Mouse (Mus musculus) testis, adult 2 months (tissue): ENCODE results near the gene Timm13.

Experiments
- CTCF ChIP-seq: fragments of 200-500 bp; IDR thresholded peaks from 2 replicates; pipeline ENCODE4 v1.5.1; 2012; ENCODE audit warnings: low read depth, mild to moderate bottlenecking, inconsistent platforms, low read length, moderate library complexity; ENCODE audit not compliant: control insufficient read depth, insufficient read depth, insufficient replicate concordance
- POLR2A ChIP-seq: fragments of 200-500 bp; IDR thresholded peaks from 2 replicates; pipeline ENCODE4 v1.6.1; 2012; ENCODE audit warnings: low read depth, mild to moderate bottlenecking, inconsistent platforms, low read length, moderate library complexity; ENCODE audit not compliant: control insufficient read depth

- TF ChIP-seq POLR2A: no peak
- no peak for TF ChIP-seq CTCF
Measured at GRCm38 (mm10) chr10:80899074-80899473, 1.7 kb downstream of the Timm13 start.
